Mouse (Mus musculus) heart, embryonic 10.5 days (tissue): ENCODE data around the gene Srpr. TPM values are rescaled to one million over a fixed set of nuclear protein-coding genes. Genes with fewer than 3 reads are reported as not detected.

ENCODE experiments used
- DNase-seq: peaks from one replicate; pipeline ENCODE4 v3.0.0-alpha.2; 2017; ENCODE audit warnings: low spot score
- H3K27ac ChIP-seq: fragments of 300-500 bp; sonication (generic); 2 replicates; pipeline ENCODE4 v1.5.1; 2016; ENCODE audit warnings: mild to moderate bottlenecking
- H3K27me3 ChIP-seq: fragments of 300-500 bp; sonication (generic); 2 replicates; pipeline ENCODE4 v1.6.1; 2016; ENCODE audit warnings: mild to moderate bottlenecking; ENCODE audit not compliant: poor library complexity, insufficient read depth, severe bottlenecking
- H3K36me3 ChIP-seq: fragments of 300-500 bp; sonication (generic); 2 replicates; pipeline ENCODE4 v1.6.1; 2016; ENCODE audit warnings: mild to moderate bottlenecking, moderate library complexity
- H3K4me1 ChIP-seq: fragments of 300-500 bp; sonication (generic); 2 replicates; pipeline ENCODE4 v1.6.1; 2016; ENCODE audit warnings: mild to moderate bottlenecking
- H3K4me3 ChIP-seq: fragments of 300-500 bp; sonication (generic); 2 replicates; pipeline ENCODE4 v1.5.1; 2016; ENCODE audit warnings: mild to moderate bottlenecking, moderate library complexity
- H3K9me3 ChIP-seq: fragments of 300-500 bp; sonication (generic); 2 replicates; pipeline ENCODE4 v1.6.1; 2016; ENCODE audit warnings: mild to moderate bottlenecking, moderate library complexity
- WGBS: fragments of 180-500 bp; shearing (Covaris S2); methylation state at CpG from one replicate; pipeline ENCODE4 v1.1.7; 2016; 5-methylcytosine and 5-hydroxymethylcytosine counted together
- polyA plus RNA-seq: library from polyadenylated mRNA; unstranded; fragments of >200 nt; fragmentation: Nextera tagmentation; extraction: Ambion mirVana; gene quantifications from 2 replicates; pipeline ENCODE4 v1.2.1, GENCODE M21; 2016

Gene Srpr
- polyA plus RNA-seq, 1 experiment from 2014 or later, result 97.8 TPM

DNA sequence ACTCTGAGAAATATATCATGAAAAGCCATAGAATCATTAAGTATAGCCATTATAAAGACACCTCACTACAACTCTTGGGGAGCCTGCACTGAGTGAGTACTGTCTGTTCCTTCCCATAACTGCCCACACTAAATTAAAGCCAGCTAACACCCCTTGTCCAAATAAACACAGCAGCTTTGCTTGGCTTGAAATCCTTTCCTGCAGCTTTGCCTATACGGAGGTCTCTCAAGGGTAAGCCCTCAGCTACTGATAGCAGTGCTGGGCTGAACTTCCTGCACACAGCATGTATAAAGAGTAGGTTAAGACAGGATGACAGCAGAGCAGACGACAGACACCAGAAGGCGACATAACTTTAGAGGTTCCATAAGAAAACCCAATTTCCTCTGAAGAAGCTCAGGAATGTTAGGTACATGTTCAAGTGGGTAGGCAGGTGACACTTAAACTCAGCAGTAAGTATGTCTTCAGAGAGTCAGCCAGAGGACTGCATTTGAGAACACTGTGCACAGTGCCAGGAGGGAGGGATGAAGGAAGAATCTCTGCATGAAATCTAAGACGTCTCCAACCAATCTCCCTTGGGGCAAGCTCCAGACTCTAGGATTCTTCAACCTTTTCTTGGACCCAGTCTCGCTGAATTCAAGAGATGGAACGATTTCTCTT lies 39.1 kb downstream of the Srpr start:
- no peak overlapping the region for H3K27ac ChIP-seq
- peaks cover 12% of the 10 kb centered on the region; the same call in 1 of the 2 replicates for H3K36me3 ChIP-seq
- no peaks in the 10 kb centered on the region for H3K27me3 ChIP-seq
- no peak for DNase-seq
- no peaks in the 10 kb centered on the region for H3K9me3 ChIP-seq
- WGBS, result 55% methylated on average over 6 of the region's 6 CpGs
- H3K4me3 ChIP-seq, result no peak overlapping the region
- 0 out of 2 replicates have a peak, but pooled peaks cover 5% of the 10 kb centered on the region for H3K4me1 ChIP-seq

- Histone ChIP-seq H3K4me1 (0 out of 2 replicates have a peak, but pooled peaks cover 5% of the 10 kb centered on the region), H3K9me3 (no peaks in the 10 kb centered on the region), H3K27me3 (no peaks in the 10 kb centered on the region), H3K36me3 (0 out of 2 replicates have a peak, but pooled peaks cover 6% of the 10 kb centered on the region), H3K4me3 (no peak overlapping the region), H3K27ac (no peak overlapping the region)
- DNase-seq, result no peak
- 40% methylated on average over 1 of the region's 1 CpGs for WGBS
Observed at GRCm38 (mm10) chr9:35239734-35240133, 39.8 kb downstream of the Srpr start.

- Histone ChIP-seq H3K27me3 (no peaks in the 10 kb centered on the region), H3K4me3 (no peak overlapping the region), H3K36me3 (no peaks in the 10 kb centered on the region), H3K9me3 (no peaks in the 10 kb centered on the region), H3K27ac (no peak overlapping the region), H3K4me1 (no peaks in the 10 kb centered on the region)
- WGBS, result 90% methylated on average over 2 of the region's 2 CpGs
- no peak for DNase-seq
Observed at GRCm38 (mm10) chr9:35247405-35247804, 47.4 kb downstream of the Srpr start.

- H3K9me3 ChIP-seq, result no peaks in the 10 kb centered on the region
- no peak for DNase-seq
- H3K4me3 ChIP-seq, result no peak overlapping the region
- no peak overlapping the region for H3K27ac ChIP-seq
- H3K36me3 ChIP-seq, result no peaks in the 10 kb centered on the region
- no peaks in the 10 kb centered on the region for H3K4me1 ChIP-seq
- no peaks in the 10 kb centered on the region for H3K27me3 ChIP-seq
Observed at GRCm38 (mm10) chr9:35249476-35249875, 49.5 kb downstream of the Srpr start.

DNA sequence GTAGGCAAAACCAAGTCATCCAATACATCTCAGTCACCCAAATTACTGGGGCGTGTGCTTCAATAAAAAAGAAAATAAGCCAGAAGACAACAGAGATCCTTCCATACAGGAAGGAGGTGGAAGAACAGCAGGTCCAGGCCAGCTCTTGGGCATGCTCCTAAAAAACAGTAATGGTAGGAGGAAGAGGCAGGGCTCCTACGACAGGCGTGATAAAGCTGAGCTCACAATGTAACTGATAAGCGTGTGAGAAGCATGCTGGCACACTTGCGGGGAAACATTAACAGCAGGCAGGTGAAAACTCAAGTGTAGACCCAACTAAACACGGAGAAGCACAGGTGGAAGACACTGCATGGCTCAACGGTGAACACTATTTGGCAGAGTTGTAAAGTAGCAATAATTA lies 57.4 kb downstream of the Srpr start:
- WGBS, result 60% methylated on average over 7 of the region's 7 CpGs

DNA sequence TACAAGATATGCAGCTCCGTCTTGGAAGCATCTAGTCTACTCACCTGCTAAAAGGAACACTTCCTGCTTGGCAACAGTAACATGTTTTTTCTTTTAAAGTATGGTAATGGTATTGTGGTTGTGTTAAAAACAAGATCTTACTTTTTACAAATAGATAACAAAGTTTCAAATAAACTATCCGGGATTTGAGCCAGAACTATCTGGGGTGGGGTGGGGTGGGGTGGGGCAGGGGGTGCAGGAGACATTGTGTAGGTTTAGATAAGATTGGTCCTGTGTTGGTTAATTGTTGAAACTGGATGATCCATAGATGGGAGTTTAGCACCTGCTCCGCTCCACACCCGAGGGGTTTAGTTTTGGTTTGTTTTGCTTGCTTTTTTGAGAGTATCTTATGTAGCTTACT lies 62.4 kb downstream of the Srpr start:
- Histone ChIP-seq H3K27ac (no peak overlapping the region), H3K36me3 (no peaks in the 10 kb centered on the region), H3K4me1 (peaks cover 9% of the 10 kb centered on the region; the same call in 1 of the 2 replicates), H3K9me3 (no peaks in the 10 kb centered on the region), H3K27me3 (no peaks in the 10 kb centered on the region), H3K4me3 (no peak overlapping the region)
- WGBS, result 74% methylated on average over 4 of the region's 4 CpGs
- no peak for DNase-seq

More for the DNA sequence above, 57.4 kb downstream of the Srpr start:
- H3K4me1 ChIP-seq, result no peaks in the 10 kb centered on the region
- no peaks in the 10 kb centered on the region for H3K27me3 ChIP-seq
- H3K9me3 ChIP-seq, result no peaks in the 10 kb centered on the region
- DNase-seq, result no peak
- no peaks in the 10 kb centered on the region for H3K36me3 ChIP-seq
- no peak overlapping the region for H3K4me3 ChIP-seq
- no peak overlapping the region for H3K27ac ChIP-seq

- H3K36me3 ChIP-seq, result no peaks in the 10 kb centered on the region
- no peak overlapping the region for H3K4me3 ChIP-seq
- peaks cover 12% of the 10 kb centered on the region for H3K4me1 ChIP-seq
- no peaks in the 10 kb centered on the region for H3K27me3 ChIP-seq
- 73% methylated on average over 2 of the region's 2 CpGs for WGBS
- no peaks in the 10 kb centered on the region for H3K9me3 ChIP-seq
- H3K27ac ChIP-seq, result no peak overlapping the region
- DNase-seq, result no peak
Observed at GRCm38 (mm10) chr9:35263431-35263830, 63.5 kb downstream of the Srpr start.

DNA sequence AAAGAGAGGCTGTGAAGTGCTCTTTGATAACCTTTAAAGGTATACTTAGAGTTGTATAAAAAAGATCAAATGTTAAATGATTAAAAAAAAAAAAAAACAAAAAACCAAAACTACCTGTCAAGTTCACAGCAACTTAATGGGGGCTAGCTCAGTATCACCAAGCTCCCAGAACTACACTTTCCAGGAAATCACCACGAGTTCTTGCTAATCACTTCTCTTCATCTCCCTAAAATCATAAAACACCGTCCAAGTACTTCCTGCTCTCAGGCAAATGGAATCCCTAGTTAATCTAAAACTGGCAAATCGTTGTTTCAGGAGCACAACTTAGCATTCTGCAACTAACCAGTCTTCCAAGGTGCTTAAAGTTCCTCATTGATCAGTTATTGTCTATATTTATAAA lies 64.5 kb downstream of the Srpr start:
- peaks cover 17% of the 10 kb centered on the region for H3K4me1 ChIP-seq
- no peaks in the 10 kb centered on the region for H3K9me3 ChIP-seq
- H3K27ac ChIP-seq, result no peak overlapping the region
- H3K27me3 ChIP-seq, result no peaks in the 10 kb centered on the region
- no peak for DNase-seq
- 0 out of 2 replicates have a peak, but pooled peaks cover 3% of the 10 kb centered on the region for H3K36me3 ChIP-seq
- 72% methylated on average over 3 of the region's 3 CpGs for WGBS
- H3K4me3 ChIP-seq, result no peak overlapping the region

DNA sequence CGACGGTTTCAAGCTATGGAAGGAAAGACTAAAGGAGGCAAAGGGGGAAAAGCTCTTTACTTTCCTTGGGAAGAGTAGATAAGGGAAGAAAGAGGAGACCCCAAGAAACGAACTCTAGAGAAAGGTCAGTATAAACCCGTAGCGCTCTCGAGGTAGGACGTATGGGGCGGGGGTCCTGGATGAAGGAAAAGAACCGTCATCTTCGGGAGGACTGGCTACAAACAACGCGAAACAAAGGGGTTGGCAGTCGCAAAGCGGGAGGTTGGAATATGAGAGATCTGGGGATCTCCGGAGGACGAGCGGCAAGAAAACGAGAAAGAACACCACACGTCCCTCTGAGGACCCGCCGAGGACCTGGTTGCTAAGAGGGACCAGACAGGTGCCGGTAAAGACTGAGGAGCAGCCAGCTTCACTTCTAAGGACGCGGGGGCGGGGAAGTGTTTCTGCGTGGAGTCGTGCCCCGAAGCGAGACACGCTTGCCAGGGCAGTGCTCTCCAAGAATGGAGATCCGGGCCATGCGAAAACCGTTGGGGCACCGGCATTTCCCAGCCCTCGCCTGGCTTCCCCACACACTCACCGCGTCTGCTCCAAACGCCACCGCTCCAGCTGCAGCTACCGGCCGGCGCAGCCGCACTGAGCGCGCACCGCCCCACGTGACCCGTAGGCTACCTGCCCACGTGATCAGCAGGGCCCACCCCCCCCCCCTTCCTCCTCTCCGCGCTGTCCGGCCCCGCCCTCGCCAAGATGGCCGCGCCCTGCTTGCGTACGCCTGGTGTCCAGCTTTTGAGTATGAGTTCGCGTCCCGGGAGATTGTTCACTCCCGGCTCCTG lies 67.4 kb downstream of the Srpr start, which contains the start of the genes Fam118b and Rpusd4:
Fam118b (minus strand) TSS at position 660 of the 830 bp plus-strand sequence.
Rpusd4 (plus strand) TSS at position 720 of the 830 bp plus-strand sequence.
- peak; percentile 95 for DNase-seq
- Histone ChIP-seq H3K36me3 (peaks cover 28% of the 10 kb centered on the region), H3K27ac (peak within 1 kb of the TSS; percentile 93), H3K27me3 (no peaks in the 10 kb centered on the region), H3K4me1 (peaks cover 20% of the 10 kb centered on the region), H3K4me3 (peak within 1 kb of the TSS; percentile 80), H3K9me3 (no peaks in the 10 kb centered on the region)
- 0% methylated on average over 62 of the region's 62 CpGs for WGBS

DNA sequence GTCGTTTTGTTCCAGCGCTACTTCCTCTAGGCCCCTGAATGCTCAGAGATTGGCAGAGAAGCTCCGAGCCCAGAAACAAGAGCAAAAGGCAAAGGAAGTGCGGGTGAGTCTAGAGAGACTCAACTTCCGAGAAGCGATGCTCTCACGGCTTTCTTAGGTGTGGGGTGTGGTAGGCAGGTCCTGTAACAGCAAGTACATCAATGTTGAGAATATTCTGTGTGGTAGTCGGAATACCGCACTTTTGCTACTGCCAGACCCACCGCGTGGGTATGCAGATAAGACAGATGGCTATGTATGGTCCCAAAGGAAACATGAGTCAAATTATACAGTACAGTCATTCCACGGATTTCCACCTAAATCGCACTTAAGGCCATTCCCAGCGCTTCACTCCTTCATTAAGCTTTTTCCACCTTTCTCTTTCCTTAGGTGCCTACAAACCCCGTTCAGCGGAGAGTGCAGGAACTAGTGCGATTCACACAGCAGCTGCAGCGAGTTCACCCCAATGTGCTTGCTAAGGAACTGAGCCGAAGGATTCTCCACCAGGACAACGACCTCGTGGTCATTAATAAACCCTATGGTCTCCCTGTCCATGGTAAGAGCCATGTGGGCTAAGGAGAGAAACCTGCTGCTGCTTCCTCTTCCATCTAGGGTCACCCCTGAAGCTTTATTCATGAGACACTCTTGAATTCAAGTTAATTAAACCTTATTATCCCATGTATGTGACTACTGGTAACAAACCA lies 68.2 kb downstream of the Srpr start:
- H3K4me3 ChIP-seq, result peak overlapping the region; percentile 80
- H3K27ac ChIP-seq, result peak overlapping the region; percentile 93
- H3K4me1 ChIP-seq, result peaks cover 20% of the 10 kb centered on the region
- peaks cover 36% of the 10 kb centered on the region for H3K36me3 ChIP-seq
- no peak for DNase-seq
- no peaks in the 10 kb centered on the region for H3K9me3 ChIP-seq
- WGBS, result 1% methylated on average over 21 of the region's 21 CpGs
- H3K27me3 ChIP-seq, result no peaks in the 10 kb centered on the region

DNA sequence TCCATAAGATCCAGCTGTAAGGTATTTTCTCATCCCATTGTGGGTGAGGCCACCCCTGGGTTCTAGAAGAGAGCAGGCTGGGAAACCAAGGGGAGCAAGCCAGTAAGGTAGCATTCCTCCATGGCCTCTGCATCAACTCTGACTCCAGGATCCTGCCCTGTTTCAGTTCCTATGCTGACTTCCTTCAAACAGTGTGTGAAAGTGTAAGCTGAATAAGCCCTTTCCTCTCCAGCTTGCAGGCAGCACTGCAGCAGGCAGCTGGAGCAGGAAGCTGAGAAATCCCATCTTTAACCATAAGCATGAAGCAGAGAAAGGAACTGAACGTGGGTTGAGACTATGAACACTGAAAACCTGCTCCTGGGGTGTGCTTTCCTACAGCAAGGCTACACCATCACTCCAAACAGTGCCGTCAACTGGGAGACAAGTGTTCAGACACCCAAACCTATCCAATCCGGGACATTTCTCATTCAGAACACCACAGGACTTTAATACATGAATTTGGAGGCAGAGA lies 77.9 kb downstream of the Srpr start:
- no peak for DNase-seq
- no peak overlapping the region for H3K27ac ChIP-seq
- H3K27me3 ChIP-seq, result no peaks in the 10 kb centered on the region
- 86% methylated on average over 3 of the region's 3 CpGs for WGBS
- H3K4me1 ChIP-seq, result no peaks in the 10 kb centered on the region
- H3K36me3 ChIP-seq, result peaks cover 52% of the 10 kb centered on the region
- H3K9me3 ChIP-seq, result no peaks in the 10 kb centered on the region
- H3K4me3 ChIP-seq, result no peak overlapping the region

- no peak overlapping the region for H3K4me3 ChIP-seq
- WGBS, result 87% methylated on average over 4 of the region's 4 CpGs
- DNase-seq, result no peak
- H3K9me3 ChIP-seq, result no peaks in the 10 kb centered on the region
- no peaks in the 10 kb centered on the region for H3K27me3 ChIP-seq
- H3K27ac ChIP-seq, result no peak overlapping the region
- H3K36me3 ChIP-seq, result peaks cover 47% of the 10 kb centered on the region
- H3K4me1 ChIP-seq, result peaks cover 4% of the 10 kb centered on the region; the same call in 1 of the 2 replicates
Observed at GRCm38 (mm10) chr9:35278451-35278850, 78.5 kb downstream of the Srpr start.
